Mouse (Mus musculus): ENCODE data around the gene Tmem63b. TPM values are rescaled to one million over a fixed set of nuclear protein-coding genes. Genes with fewer than 3 reads are reported as not detected.

Tmem63b gene
- polyA plus RNA-seq, 1 experiment from 2014 or later, result 177 TPM

DNA sequence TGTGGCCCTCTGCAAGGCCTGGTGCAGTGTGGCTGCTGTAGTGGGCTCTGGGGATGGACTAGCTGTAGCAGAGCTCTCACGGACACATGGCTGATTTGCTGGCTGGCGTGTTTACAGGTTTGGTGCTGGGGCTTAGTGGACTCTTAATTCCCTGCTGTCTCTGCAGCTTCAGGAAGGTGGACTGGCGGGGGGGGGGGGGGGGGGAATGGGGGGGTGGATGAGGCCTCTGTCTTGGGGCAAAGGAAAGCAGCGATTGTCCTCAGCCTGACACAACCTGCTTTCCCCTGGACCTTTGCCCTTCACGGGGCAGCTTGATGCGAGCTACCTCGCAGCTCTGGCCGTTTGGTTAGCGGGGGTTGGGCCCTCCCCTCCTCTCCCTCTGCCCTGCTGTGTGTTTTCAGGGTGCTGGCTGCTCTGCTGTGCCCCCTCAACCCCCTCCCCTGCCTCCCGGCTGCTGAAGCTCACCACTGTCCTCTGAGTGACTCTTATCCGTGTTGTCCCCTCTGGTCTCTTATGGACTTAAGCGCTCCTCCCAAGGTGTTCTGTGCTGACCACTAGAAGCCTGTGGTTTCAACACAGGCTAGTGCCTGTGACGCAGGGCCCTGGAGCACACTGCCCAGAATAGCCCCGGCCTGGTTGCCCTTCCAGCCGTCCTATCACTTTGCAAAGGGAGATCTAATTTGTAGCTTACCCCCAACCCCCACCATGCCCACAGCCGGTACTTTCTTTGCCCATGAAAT is 14.0 kb upstream of the Tmem63b start:
- Histone ChIP-seq H3K27ac (no peak overlapping the region), H3K9ac (no peak overlapping the region), H3K4me2 (no peak overlapping the region), H3K4me3 (no peak overlapping the region), H3K4me1 (peaks cover 4% of the 10 kb centered on the region; the same call in 1 of the 2 replicates), H3K27me3 (replicated peaks) (no peaks in the 10 kb centered on the region), H3K36me3 (replicated peaks) (0 out of 2 replicates have a peak, but pooled peaks cover 6% of the 10 kb centered on the region), H3K9me3 (no peaks in the 10 kb centered on the region)
- no peak for ATAC-seq (replicated peaks)
- 37% methylated on average over 9 of the region's 16 CpGs for WGBS

GRCm38 (mm10) chr17:45699039-45699740 is 12.5 kb upstream of the Tmem63b start:
- 94% methylated on average over 3 of the region's 3 CpGs for WGBS
- H3K27ac ChIP-seq, result no peak overlapping the region
- ATAC-seq (replicated peaks), result no peak
- H3K9me3 ChIP-seq, result no peaks in the 10 kb centered on the region
- no peak overlapping the region for H3K9ac ChIP-seq
- no peaks in the 10 kb centered on the region for H3K27me3 ChIP-seq (replicated peaks)
- H3K4me3 ChIP-seq, result no peak overlapping the region
- H3K4me2 ChIP-seq, result no peak overlapping the region
- peaks cover 4% of the 10 kb centered on the region; the same call in 1 of the 2 replicates for H3K4me1 ChIP-seq
- H3K36me3 ChIP-seq (replicated peaks), result 0 out of 2 replicates have a peak, but pooled peaks cover 6% of the 10 kb centered on the region

DNA sequence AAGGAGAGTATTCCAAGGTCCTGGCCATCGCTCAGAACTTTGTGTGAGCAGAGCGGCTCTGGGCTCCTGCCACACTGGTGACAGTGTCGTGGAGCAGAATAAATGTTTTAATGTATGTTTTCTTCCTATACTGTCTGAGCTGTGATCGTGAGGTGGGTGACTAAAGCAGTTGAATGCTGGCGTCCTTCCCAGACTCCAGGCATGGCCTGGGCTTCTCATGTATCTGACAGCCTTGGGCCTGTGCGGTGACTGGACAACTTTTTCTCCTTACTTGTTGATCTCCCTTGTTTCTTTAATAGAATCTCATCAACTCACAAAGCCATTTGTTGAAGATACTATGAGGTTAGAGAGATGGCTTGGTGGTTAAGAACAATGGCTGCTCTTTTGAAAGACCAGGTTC is 11.7 kb upstream of the Tmem63b start:
- no peak for ATAC-seq (replicated peaks)
- no peak overlapping the region for H3K9ac ChIP-seq
- peaks cover 4% of the 10 kb centered on the region; the same call in 1 of the 2 replicates for H3K4me1 ChIP-seq
- H3K9me3 ChIP-seq, result no peaks in the 10 kb centered on the region
- 0 out of 2 replicates have a peak, but pooled peaks cover 6% of the 10 kb centered on the region for H3K36me3 ChIP-seq (replicated peaks)
- WGBS, result 92% methylated on average over 6 of the region's 6 CpGs
- no peak overlapping the region for H3K27ac ChIP-seq
- H3K4me2 ChIP-seq, result no peak overlapping the region
- no peak overlapping the region for H3K4me3 ChIP-seq
- no peaks in the 10 kb centered on the region for H3K27me3 ChIP-seq (replicated peaks)

DNA sequence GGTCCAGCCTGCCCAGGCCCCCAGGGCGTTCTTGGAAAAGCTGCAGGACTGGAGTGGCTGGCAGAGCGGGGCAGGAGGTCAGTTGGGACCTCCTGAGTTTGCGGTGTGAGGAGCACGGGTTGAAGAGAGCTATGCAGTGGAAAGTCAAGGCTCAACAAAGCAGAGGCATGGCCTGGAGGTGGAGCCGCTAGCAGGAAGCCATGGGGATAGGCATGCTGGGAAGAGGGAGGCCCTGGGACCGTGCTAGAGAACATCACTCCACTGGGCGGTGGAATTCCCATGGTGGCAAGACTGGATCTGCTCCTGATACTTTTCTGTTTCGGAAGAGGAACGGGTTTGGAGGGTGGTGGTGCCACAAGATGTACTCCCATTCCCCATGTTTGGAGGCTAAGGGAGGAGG is 10.3 kb upstream of the Tmem63b start:
- ATAC-seq (replicated peaks), result no peak
- Histone ChIP-seq H3K27me3 (replicated peaks) (no peaks in the 10 kb centered on the region), H3K27ac (no peak overlapping the region), H3K4me2 (no peak overlapping the region), H3K36me3 (replicated peaks) (0 out of 2 replicates have a peak, but pooled peaks cover 6% of the 10 kb centered on the region), H3K9ac (no peak overlapping the region), H3K4me3 (no peak overlapping the region), H3K9me3 (no peaks in the 10 kb centered on the region), H3K4me1 (peaks cover 4% of the 10 kb centered on the region; the same call in 1 of the 2 replicates)
- WGBS, result 94% methylated on average over 9 of the region's 9 CpGs

DNA sequence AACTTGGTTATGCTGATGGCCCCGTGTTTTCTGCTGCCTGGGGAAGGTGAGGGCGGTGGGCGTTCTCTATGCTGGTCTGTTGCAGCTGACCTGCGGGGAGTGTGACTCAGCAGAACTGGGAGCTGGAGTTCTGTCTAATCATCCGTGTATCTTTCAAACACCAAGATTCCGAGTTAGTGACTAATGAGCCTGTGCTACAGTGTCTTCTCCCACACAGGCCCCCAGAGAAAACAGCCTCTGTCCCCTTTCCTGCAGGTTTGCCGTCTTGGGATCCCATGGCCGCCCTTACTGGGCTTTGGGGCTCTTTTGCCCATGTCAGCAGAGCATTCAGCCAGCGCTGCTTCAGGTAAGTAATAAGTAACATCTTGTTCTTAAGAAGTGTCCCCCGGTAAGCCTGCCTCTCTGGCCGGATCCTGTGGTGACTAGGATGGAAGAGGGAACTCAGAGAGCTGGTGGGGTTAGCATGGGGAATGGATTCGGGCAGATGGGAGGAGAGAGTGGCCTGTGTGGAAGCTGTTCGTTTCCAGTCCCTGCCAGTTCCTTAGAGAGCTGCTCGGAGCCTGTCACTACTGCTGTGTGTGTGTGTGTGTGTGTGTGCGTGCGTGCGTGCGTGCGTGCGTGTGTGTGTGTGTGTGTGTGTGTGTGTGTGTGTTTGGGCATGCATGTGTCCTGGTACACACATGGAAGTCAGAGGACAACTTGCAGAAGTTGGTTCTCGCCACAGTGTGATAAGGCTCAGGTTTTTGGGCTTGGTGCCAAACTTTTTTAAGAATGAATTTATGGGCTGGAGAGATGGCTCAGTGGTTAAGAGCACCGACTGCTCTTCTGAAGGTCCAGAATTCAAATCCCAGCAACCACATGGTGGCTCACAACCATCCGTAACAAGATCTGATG is 8.8 kb upstream of the Tmem63b start:
- H3K27me3 ChIP-seq (replicated peaks), result no peaks in the 10 kb centered on the region
- H3K36me3 ChIP-seq (replicated peaks), result 0 out of 2 replicates have a peak, but pooled peaks cover 6% of the 10 kb centered on the region
- H3K9me3 ChIP-seq, result no peaks in the 10 kb centered on the region
- H3K4me2 ChIP-seq, result no peak overlapping the region
- WGBS, result 86% methylated on average over 23 of the region's 23 CpGs
- no peak overlapping the region for H3K4me3 ChIP-seq
- ATAC-seq (replicated peaks), result no peak
- no peaks in the 10 kb centered on the region for H3K4me1 ChIP-seq
- no peak overlapping the region for H3K27ac ChIP-seq
- H3K9ac ChIP-seq, result no peak overlapping the region

DNA sequence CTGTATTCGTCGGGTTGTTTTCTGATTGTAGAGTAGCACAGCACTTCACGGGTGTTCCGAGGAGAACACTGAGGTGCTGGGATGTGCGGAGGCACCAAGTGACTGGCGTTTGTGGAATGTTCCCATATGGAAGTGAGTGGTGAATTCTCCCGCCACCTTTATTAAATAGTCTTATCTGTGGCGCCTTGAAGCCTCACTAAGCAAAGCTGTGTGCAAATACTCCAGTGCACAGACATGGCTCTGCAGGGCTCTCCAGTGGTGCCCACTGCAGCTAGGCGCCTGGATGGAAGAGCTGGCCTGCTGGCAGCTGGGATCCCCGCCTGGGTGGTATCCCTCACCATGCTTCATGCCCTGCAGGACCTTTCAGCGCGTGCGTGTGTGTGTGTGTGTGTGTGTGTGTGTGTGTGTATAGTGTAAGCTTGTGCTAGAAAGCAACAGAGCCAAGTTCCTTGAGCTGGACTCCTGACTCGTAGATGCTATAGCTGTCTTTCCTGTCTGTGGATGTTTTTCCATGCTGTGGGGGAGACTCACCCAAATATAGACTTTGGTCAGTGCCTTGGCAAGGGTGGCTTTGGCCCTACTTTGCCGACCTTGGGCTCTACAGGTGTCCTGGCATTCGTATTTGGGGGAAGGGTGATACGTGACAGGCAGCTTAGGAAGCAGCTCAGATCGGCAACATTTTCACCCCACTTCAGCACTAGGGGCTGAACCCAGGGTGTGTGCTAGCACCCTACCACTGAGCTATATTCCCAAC is 7.3 kb upstream of the Tmem63b start:
- no peak overlapping the region for H3K4me2 ChIP-seq
- WGBS, result 83% methylated on average over 18 of the region's 18 CpGs
- no peaks in the 10 kb centered on the region for H3K9me3 ChIP-seq
- no peak overlapping the region for H3K4me3 ChIP-seq
- ATAC-seq (replicated peaks), result no peak
- 0 out of 2 replicates have a peak, but pooled peaks cover 6% of the 10 kb centered on the region for H3K36me3 ChIP-seq (replicated peaks)
- H3K4me1 ChIP-seq, result no peaks in the 10 kb centered on the region
- H3K9ac ChIP-seq, result no peak overlapping the region
- no peaks in the 10 kb centered on the region for H3K27me3 ChIP-seq (replicated peaks)
- no peak overlapping the region for H3K27ac ChIP-seq

DNA sequence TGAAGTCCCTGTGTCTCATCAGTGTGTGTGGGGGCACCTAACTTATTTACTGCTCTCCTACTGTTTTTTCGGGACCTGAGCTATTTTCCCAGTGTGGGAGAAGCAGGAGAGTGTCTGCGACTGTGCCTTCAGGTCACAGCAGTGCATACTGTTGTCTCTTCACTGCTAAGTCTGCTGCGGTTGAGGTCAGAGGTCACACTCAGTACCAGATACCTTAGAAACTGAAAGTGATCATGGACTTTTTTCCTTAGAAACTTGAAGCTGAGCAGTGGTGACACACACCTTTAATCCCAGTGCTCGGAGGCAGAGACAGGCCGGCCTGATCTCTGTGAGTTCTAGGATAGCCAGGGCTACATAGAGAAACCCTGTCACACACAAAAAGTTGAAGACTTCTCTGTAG is 5.5 kb upstream of the Tmem63b start:
- H3K9ac ChIP-seq, result no peak overlapping the region
- peaks cover 8% of the 10 kb centered on the region for H3K4me1 ChIP-seq
- no peak overlapping the region for H3K4me3 ChIP-seq
- no peak overlapping the region for H3K4me2 ChIP-seq
- WGBS, result 81% methylated on average over 5 of the region's 5 CpGs
- no peaks in the 10 kb centered on the region for H3K9me3 ChIP-seq
- no peaks in the 10 kb centered on the region for H3K36me3 ChIP-seq (replicated peaks)
- no peaks in the 10 kb centered on the region for H3K27me3 ChIP-seq (replicated peaks)
- no peak for ATAC-seq (replicated peaks)
- H3K27ac ChIP-seq, result no peak overlapping the region

DNA sequence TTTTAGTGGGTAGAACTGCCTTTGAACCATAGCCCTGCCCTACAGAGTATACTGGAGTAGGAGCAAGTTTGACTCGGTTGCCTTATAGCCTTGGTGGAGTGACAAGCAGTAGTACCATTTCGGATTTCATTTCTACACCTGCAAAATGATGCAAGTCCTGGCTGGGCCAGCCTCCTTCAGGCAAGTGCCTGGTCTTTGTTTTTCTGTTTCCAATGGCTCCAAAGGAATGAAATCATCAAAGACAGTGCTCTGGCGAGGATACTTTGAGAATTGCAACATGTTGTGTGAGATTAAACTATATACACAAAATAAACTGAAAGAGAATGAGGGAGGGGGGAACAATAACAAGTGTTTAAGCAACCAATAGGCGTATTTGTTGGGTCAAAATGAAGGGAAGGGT is 3.3 kb upstream of the Tmem63b start:
- H3K4me1 ChIP-seq, result peaks cover 13% of the 10 kb centered on the region
- no peaks in the 10 kb centered on the region for H3K27me3 ChIP-seq (replicated peaks)
- H3K4me2 ChIP-seq, result no peak overlapping the region
- H3K9me3 ChIP-seq, result no peaks in the 10 kb centered on the region
- 94% methylated on average over 4 of the region's 4 CpGs for WGBS
- H3K36me3 ChIP-seq (replicated peaks), result no peaks in the 10 kb centered on the region
- H3K4me3 ChIP-seq, result no peak overlapping the region
- ATAC-seq (replicated peaks), result no peak
- H3K9ac ChIP-seq, result no peak overlapping the region
- no peak overlapping the region for H3K27ac ChIP-seq

DNA sequence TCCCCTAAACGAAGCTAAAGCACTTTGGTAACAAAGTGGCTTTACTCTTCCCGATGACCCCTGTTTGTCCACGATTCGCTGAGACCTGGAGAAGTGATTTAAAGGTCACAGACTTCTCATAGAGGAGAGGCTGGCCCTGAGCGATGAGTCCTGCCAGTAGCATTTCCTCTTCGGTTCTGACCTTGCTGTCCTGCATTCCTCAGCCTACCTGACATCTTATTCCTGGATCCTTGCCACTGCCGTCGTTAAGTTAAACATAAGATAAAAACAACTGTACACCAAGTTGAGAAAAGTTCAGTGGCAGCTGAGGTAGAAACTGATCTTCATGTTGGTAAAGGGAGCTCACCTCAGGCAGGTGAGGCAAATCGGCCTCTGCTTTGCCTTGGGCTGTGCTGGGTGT is 2.4 kb upstream of the Tmem63b start:
- WGBS, result 92% methylated on average over 9 of the region's 9 CpGs
- Histone ChIP-seq H3K4me1 (peaks cover 21% of the 10 kb centered on the region), H3K9me3 (no peaks in the 10 kb centered on the region), H3K4me2 (no peak overlapping the region), H3K4me3 (no peak overlapping the region), H3K27me3 (replicated peaks) (no peaks in the 10 kb centered on the region), H3K27ac (no peak overlapping the region), H3K36me3 (replicated peaks) (no peaks in the 10 kb centered on the region), H3K9ac (no peak overlapping the region)
- no peak for ATAC-seq (replicated peaks)

GRCm38 (mm10) chr17:45686093-45686619 is 549 bp downstream of the Tmem63b start, which contains the start of gene Mrpl14:
Mrpl14 (plus strand) TSS chr17:45686322.
- H3K4me1 ChIP-seq, result peaks cover 35% of the 10 kb centered on the region
- H3K4me3 ChIP-seq, result peak within 1 kb of the TSS; percentile 99
- no peaks in the 10 kb centered on the region for H3K27me3 ChIP-seq (replicated peaks)
- no peaks in the 10 kb centered on the region for H3K36me3 ChIP-seq (replicated peaks)
- no peaks in the 10 kb centered on the region for H3K9me3 ChIP-seq
- under 1% methylated on average over 34 of the region's 50 CpGs for WGBS
- H3K4me2 ChIP-seq, result peak within 1 kb of the TSS; percentile 79
- H3K27ac ChIP-seq, result peak within 1 kb of the TSS; percentile 94
- ATAC-seq (replicated peaks), result peak; percentile 84
- peak within 1 kb of the TSS; percentile 95 for H3K9ac ChIP-seq

All from midbrain, embryonic 15.5 days (tissue).